ENCODE assay signal across 9 mouse cellular contexts in the genomic region with DNA sequence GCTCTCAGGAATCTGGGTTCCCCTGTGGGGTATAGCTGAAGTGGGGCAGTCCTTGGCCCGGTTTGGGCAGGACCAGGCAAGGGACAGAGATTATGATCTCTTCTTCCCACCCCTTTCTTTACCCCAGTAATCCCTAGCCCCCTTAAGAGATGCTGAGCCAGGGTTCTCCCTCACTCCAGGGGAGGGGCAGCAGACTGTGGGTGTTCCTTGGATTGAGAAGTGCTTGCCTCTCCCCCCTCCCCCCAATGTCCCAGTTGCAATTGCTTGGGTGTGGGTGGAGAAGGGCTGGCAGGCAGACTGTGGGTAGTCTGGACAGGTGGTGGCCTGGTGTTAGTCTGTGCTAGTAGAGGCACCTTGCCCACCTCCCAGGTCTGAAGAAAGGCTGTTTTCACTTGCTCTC. TPM values are rescaled to one million over a fixed set of nuclear protein-coding genes. Genes with fewer than 3 reads are reported as not detected.
DNase-seq lines count a peak whose midpoint lies in the region; ATAC-seq lines count a peak whose summit lies in the region.
"Had no signal": no experiment of that assay in that cellular context is flagged by ENCODE, and none has a peak within 500 bp of the region (broad histone marks: within the 10 kb centered on the region; RNA-seq: fewer than 3 reads in every experiment).

No protein-coding gene starts in this region.

- no peak for DNase-seq in heart, postnatal 36 days
- DNase-seq in hindbrain, embryonic 11.5 days (ENCODE audit: low spot score), result no peak
- DNase-seq in liver, embryonic 13.5 days, result no peak
- DNase-seq in ovary, postnatal 14 days (ENCODE audit: low spot score), result no peak
- DNase-seq in lung, postnatal 36 days, result no peak

- H3K4me2 ChIP-seq in heart, embryonic 14.5 days (ENCODE audit: low read length), result peak overlapping the region; percentile 88
- peak overlapping the region; percentile 63 for H3K4me2 ChIP-seq in hindbrain, embryonic 11.5 days (replicated peaks; ENCODE audit: low read depth, low read length)
- peak overlapping the region; percentile 79 for H3K4me2 ChIP-seq in liver, embryonic 13.5 days

- intact Hi-C loops in heart, postnatal 36 days (cut with DNase I), result no loop called here

- H3K4me1 ChIP-seq in heart, embryonic 14.5 days (ENCODE audit: control insufficient read depth in 2 of 2, insufficient read depth in 2 of 2, low read length in 2 of 2), result peaks cover 12 to 16% of the 10 kb centered on the region in 2 experiments
- H3K4me1 ChIP-seq in brown adipose tissue, adult 24 weeks (ENCODE audit: control insufficient read depth, insufficient read depth, insufficient read length, low read length), result peaks cover 5% of the 10 kb centered on the region
- H3K4me1 ChIP-seq in hindbrain, embryonic 11.5 days (replicated peaks; ENCODE audit: control insufficient read depth, insufficient read depth, low read length), result 0 out of 2 replicates have a peak, but pooled peaks cover 5% of the 10 kb centered on the region
- H3K4me1 ChIP-seq in liver, embryonic 13.5 days (replicated peaks), result peaks cover 57% of the 10 kb centered on the region

- H3K4me3 ChIP-seq in heart, embryonic 14.5 days (ENCODE audit: control insufficient read depth in 1 of 2, insufficient read depth in 1 of 2, low read depth in 1 of 2, low read length in 2 of 2), result peak overlapping the region; percentile 6 to 74; a peak in 1 of 4 replicates
- peak overlapping the region; percentile 89 for H3K4me3 ChIP-seq in brown adipose tissue, adult 24 weeks (ENCODE audit: insufficient read depth, low read depth, low read length)
- peak overlapping the region; percentile 86 for H3K4me3 ChIP-seq in hindbrain, embryonic 11.5 days (ENCODE audit: low read depth, low read length)
- peak overlapping the region; percentile 69 for H3K4me3 ChIP-seq in liver, embryonic 13.5 days (replicated peaks)

- peaks cover 50% of the 10 kb centered on the region for H3K36me3 ChIP-seq in heart, embryonic 14.5 days (ENCODE audit: control insufficient read depth, insufficient read depth, low read length)
- peaks cover 21% of the 10 kb centered on the region for H3K36me3 ChIP-seq in hindbrain, embryonic 11.5 days (ENCODE audit: control insufficient read depth, insufficient read depth, low read length)
- peaks cover 47% of the 10 kb centered on the region for H3K36me3 ChIP-seq in liver, embryonic 13.5 days

- ATAC-seq in heart, embryonic 14.5 days (ENCODE audit: insufficient number of reproducible peaks, insufficient read depth, low FRiP score, low read depth), result no peak
- ATAC-seq in hindbrain, embryonic 11.5 days (ENCODE audit: low FRiP score), result no peak
- ATAC-seq in liver, embryonic 13.5 days (ENCODE audit: low read depth), result no peak
- no peak for ATAC-seq in CD4-positive, CD25-positive, alpha-beta regulatory T cell, adult 4 months

- no peak overlapping the region for H3K27ac ChIP-seq in heart, embryonic 14.5 days (replicated peaks in 1 of 2; ENCODE audit: control insufficient read depth in 1 of 2, insufficient read depth in 1 of 2, low read depth in 2 of 2, low read length in 2 of 2)
- H3K27ac ChIP-seq in brown adipose tissue, adult 24 weeks (replicated peaks; ENCODE audit: low read depth, low read length), result 0 out of 2 replicates have a peak overlapping the region, but pooled peaks have one; percentile 16
- no peak overlapping the region for H3K27ac ChIP-seq in hindbrain, embryonic 11.5 days (ENCODE audit: low read depth, low read length)
- H3K27ac ChIP-seq in liver, embryonic 13.5 days, result no peak overlapping the region

- H3K9me3 ChIP-seq in heart, embryonic 14.5 days (ENCODE audit: control insufficient read depth, low read length), result peaks cover 20% of the 10 kb centered on the region
- H3K9me3 ChIP-seq in hindbrain, embryonic 11.5 days (ENCODE audit: control insufficient read depth, low read length), result no peaks in the 10 kb centered on the region
- peaks cover 12% of the 10 kb centered on the region; the same call in 1 of the 2 replicates for H3K9me3 ChIP-seq in liver, embryonic 13.5 days (replicated peaks)

- H3K9ac ChIP-seq in heart, embryonic 14.5 days (ENCODE audit: low read length), result peak overlapping the region; percentile 94
- peak overlapping the region; percentile 87; the same call in 1 of the 2 replicates for H3K9ac ChIP-seq in hindbrain, embryonic 11.5 days (ENCODE audit: low read depth, low read length)
- H3K9ac ChIP-seq in liver, embryonic 13.5 days, result peak overlapping the region; percentile 76; the same call in 1 of the 2 replicates

- no peaks in the 10 kb centered on the region for H3K27me3 ChIP-seq in heart, embryonic 14.5 days (ENCODE audit: control insufficient read depth, insufficient read depth, low read length)
- no peaks in the 10 kb centered on the region for H3K27me3 ChIP-seq in hindbrain, embryonic 11.5 days (ENCODE audit: control insufficient read depth, insufficient read depth, low read length)
- H3K27me3 ChIP-seq in liver, embryonic 13.5 days, result no peaks in the 10 kb centered on the region

- 67% methylated on average over 1 of the region's 1 CpGs for WGBS in heart, embryonic 14.5 days
- WGBS in hindbrain, embryonic 11.5 days, result 100% methylated on average over 1 of the region's 1 CpGs
- WGBS in liver, embryonic 13.5 days (ENCODE audit: insufficient replicate concordance), result 32% methylated on average over 1 of the region's 1 CpGs

RNA-seq across cellular contexts. Expression of a gene that starts 1.5 kb away (rescaled TPM):
- polyA plus RNA-seq in heart, embryonic 14.5 days (2014; fragmentation: Nextera tagmentation; extraction: Ambion mirVana), result 0.84 TPM in 1 of 2 replicates, not detected in the other
- 1 to 10 TPM in 1 of 2 experiments, not detected in 1; 3.7 TPM for total RNA-seq in heart, postnatal 36 days (2021)
- not detected in 2 replicates for polyA plus RNA-seq in brown adipose tissue, adult 24 weeks (2012; ENCODE audit: insufficient read depth, insufficient read length, missing spikeins)
- polyA plus RNA-seq in hindbrain, embryonic 11.5 days (2014; fragmentation: Nextera tagmentation; extraction: Ambion mirVana), result not detected in 2 replicates
- polyA plus RNA-seq in liver, embryonic 13.5 days (2015; fragmentation: Nextera tagmentation; extraction: Ambion mirVana), result not detected in 2 replicates
- polyA plus RNA-seq in CD4-positive, CD25-positive, alpha-beta regulatory T cell, adult 4 months (2017; shearing (Covaris generic)), result not detected

RNA-seq across cellular contexts. Expression of a gene that starts 1.6 kb away (rescaled TPM):
- 23.4 and 25.4 TPM in 2 replicates for polyA plus RNA-seq in heart, embryonic 14.5 days (2014; fragmentation: Nextera tagmentation; extraction: Ambion mirVana)
- 10 to 100 TPM; 27.3 to 33.7 TPM for total RNA-seq in heart, postnatal 36 days (2021)
- 14.1 and 17.4 TPM in 2 replicates for polyA plus RNA-seq in brown adipose tissue, adult 24 weeks (2012; ENCODE audit: insufficient read depth, insufficient read length, missing spikeins)
- 35.3 and 37.8 TPM in 2 replicates for polyA plus RNA-seq in hindbrain, embryonic 11.5 days (2014; fragmentation: Nextera tagmentation; extraction: Ambion mirVana)
- 8.1 and 10.4 TPM in 2 replicates for polyA plus RNA-seq in liver, embryonic 13.5 days (2015; fragmentation: Nextera tagmentation; extraction: Ambion mirVana)
- polyA plus RNA-seq in CD4-positive, CD25-positive, alpha-beta regulatory T cell, adult 4 months (2017; shearing (Covaris generic)), result 1 to 10 TPM in 1 of 2 experiments, under 1 TPM in 1; 1.00 to 1.9 TPM

RNA-seq across cellular contexts. Expression of a gene that starts 5.9 kb away (rescaled TPM):
- polyA plus RNA-seq in heart, embryonic 14.5 days (2014; fragmentation: Nextera tagmentation; extraction: Ambion mirVana), result 1.3 TPM in 1 of 2 replicates, not detected in the other
- not detected for total RNA-seq in heart, postnatal 36 days (2021)
- polyA plus RNA-seq in brown adipose tissue, adult 24 weeks (2012; ENCODE audit: insufficient read depth, insufficient read length, missing spikeins), result not detected in 2 replicates
- not detected in 2 replicates for polyA plus RNA-seq in hindbrain, embryonic 11.5 days (2014; fragmentation: Nextera tagmentation; extraction: Ambion mirVana)
- not detected in 2 replicates for polyA plus RNA-seq in liver, embryonic 13.5 days (2015; fragmentation: Nextera tagmentation; extraction: Ambion mirVana)
- polyA plus RNA-seq in CD4-positive, CD25-positive, alpha-beta regulatory T cell, adult 4 months (2017; shearing (Covaris generic)), result not detected
- total RNA-seq: hematopoietic stem cell, adult 5-6 weeks had no signal

RNA-seq across cellular contexts. Expression of a gene that starts 6.6 kb away (rescaled TPM):
- polyA plus RNA-seq in heart, embryonic 14.5 days (2014; fragmentation: Nextera tagmentation; extraction: Ambion mirVana), result 5.4 and 6.3 TPM in 2 replicates
- 10 to 100 TPM; 10.4 to 10.7 TPM for total RNA-seq in heart, postnatal 36 days (2021)
- 1.2 and 2.3 TPM in 2 replicates for polyA plus RNA-seq in brown adipose tissue, adult 24 weeks (2012; ENCODE audit: insufficient read depth, insufficient read length, missing spikeins)
- 7.7 and 11.0 TPM in 2 replicates for polyA plus RNA-seq in hindbrain, embryonic 11.5 days (2014; fragmentation: Nextera tagmentation; extraction: Ambion mirVana)
- 1.9 and 2.0 TPM in 2 replicates for polyA plus RNA-seq in liver, embryonic 13.5 days (2015; fragmentation: Nextera tagmentation; extraction: Ambion mirVana)
- polyA plus RNA-seq in CD4-positive, CD25-positive, alpha-beta regulatory T cell, adult 4 months (2017; shearing (Covaris generic)), result 10 to 100 TPM in 1 of 2 experiments, 1 to 10 TPM in 1; 5.8 to 10.0 TPM

RNA-seq across cellular contexts. Expression of a gene that starts 22.7 kb away (rescaled TPM):
- polyA plus RNA-seq in heart, embryonic 14.5 days (2014; fragmentation: Nextera tagmentation; extraction: Ambion mirVana), result 39.4 and 45.3 TPM in 2 replicates
- 100 to 1,000 TPM in 1 of 2 experiments, 10 to 100 TPM in 1; 70.4 to 101 TPM for total RNA-seq in heart, postnatal 36 days (2021)
- polyA plus RNA-seq in brown adipose tissue, adult 24 weeks (2012; ENCODE audit: insufficient read depth, insufficient read length, missing spikeins), result 260 and 356 TPM in 2 replicates
- 2.0 and 2.5 TPM in 2 replicates for polyA plus RNA-seq in hindbrain, embryonic 11.5 days (2014; fragmentation: Nextera tagmentation; extraction: Ambion mirVana)
- polyA plus RNA-seq in liver, embryonic 13.5 days (2015; fragmentation: Nextera tagmentation; extraction: Ambion mirVana), result 8.4 and 10.0 TPM in 2 replicates
- polyA plus RNA-seq in CD4-positive, CD25-positive, alpha-beta regulatory T cell, adult 4 months (2017; shearing (Covaris generic)), result under 1 TPM in 1 of 2 experiments, not detected in 1; 0.55 TPM
- total RNA-seq: hematopoietic stem cell, adult 5-6 weeks had no signal
